In genomic region chr16:91995459-91996190, GRCm38 (mm10) we compare ENCODE assay signal across 8 mouse cellular contexts.
DNase-seq lines count a peak whose midpoint lies in the region; ATAC-seq and TF ChIP-seq lines count a peak whose summit lies in the region.
"Had no signal": no experiment of that assay in that cellular context is flagged by ENCODE, and none has a peak within 500 bp of the region (broad histone marks: within the 10 kb centered on the region; RNA-seq: fewer than 3 reads in every experiment).

No protein-coding gene starts in this region.

- TF ChIP-seq EP300 in CH12.LX (IDR thresholded peaks at IDR 0.05; ENCODE audit: low read length): no peak

- H3K9ac ChIP-seq in CH12.LX (ENCODE audit: insufficient read depth, low read depth): no peak overlapping the region
- no peak overlapping the region for H3K9ac ChIP-seq in embryonic facial prominence, embryonic 13.5 days
- no peak overlapping the region for H3K9ac ChIP-seq in limb, embryonic 11.5 days (ENCODE audit: low read length)

- H3K4me1 ChIP-seq in CH12.LX (ENCODE audit: control insufficient read depth in 1 of 2, insufficient read depth in 2 of 2): no peaks in the 10 kb centered on the region; a peak in 1 of 4 replicates
- peaks cover 9% of the 10 kb centered on the region; the same call in 1 of the 2 replicates for H3K4me1 ChIP-seq in embryonic facial prominence, embryonic 13.5 days
- no peaks in the 10 kb centered on the region; the same call in 1 of the 2 replicates for H3K4me1 ChIP-seq in kidney, adult 2 months (ENCODE audit: control insufficient read depth, insufficient read depth, low read length)
- H3K4me1 ChIP-seq in limb, embryonic 11.5 days (ENCODE audit: control insufficient read depth, insufficient read depth, low read length): 0 out of 2 replicates have a peak, but pooled peaks cover 3% of the 10 kb centered on the region
- H3K4me1 ChIP-seq in olfactory bulb, adult 2 months (ENCODE audit: control insufficient read depth, insufficient read depth, low read length): peaks cover 3% of the 10 kb centered on the region

- peak; percentile 75; the same call in 1 of the 2 replicates for ATAC-seq in embryonic facial prominence, embryonic 13.5 days (ENCODE audit: insufficient number of reproducible peaks, insufficient read depth, low FRiP score, low TSS enrichment, low read depth)
- peak; percentile 77 for ATAC-seq in limb, embryonic 11.5 days (ENCODE audit: insufficient number of reproducible peaks, low FRiP score, low TSS enrichment, low read depth)

- no peak overlapping the region for H3K27ac ChIP-seq in CH12.LX (ENCODE audit: insufficient read depth, low read depth)
- peak overlapping the region; percentile 24; the same call in 1 of the 2 replicates for H3K27ac ChIP-seq in embryonic facial prominence, embryonic 13.5 days
- H3K27ac ChIP-seq in kidney, adult 2 months (ENCODE audit: insufficient read depth, low read depth, low read length): no peak overlapping the region; the same call in 1 of the 2 replicates
- no peak overlapping the region for H3K27ac ChIP-seq in limb, embryonic 11.5 days (replicated peaks; ENCODE audit: low read depth, low read length)
- no peak overlapping the region for H3K27ac ChIP-seq in olfactory bulb, adult 2 months (ENCODE audit: insufficient read depth, low read depth, low read length)

- H3K27me3 ChIP-seq in CH12.LX (replicated peaks): peaks cover 10% of the 10 kb centered on the region
- H3K27me3 ChIP-seq in embryonic facial prominence, embryonic 13.5 days: no peaks in the 10 kb centered on the region
- no peaks in the 10 kb centered on the region for H3K27me3 ChIP-seq in kidney, adult 2 months (replicated peaks; ENCODE audit: control insufficient read depth, insufficient read depth, low read length)
- H3K27me3 ChIP-seq in limb, embryonic 11.5 days (ENCODE audit: control insufficient read depth, insufficient read depth, low read length): no peaks in the 10 kb centered on the region

- in situ Hi-C loops in CH12.LX (cut with MboI; ENCODE audit: low pct_ligation_motif_present, low pct_unique_long_range_greater_than_20kb, low sequenced_read_pairs): no loop called here

- no peaks in the 10 kb centered on the region for H3K79me2 ChIP-seq in CH12.LX (replicated peaks; ENCODE audit: control insufficient read depth, extremely low read depth, insufficient read depth, poor library complexity, severe bottlenecking)

- no peak for TF ChIP-seq CTCF in CH12.LX (conservative IDR thresholded peaks at IDR 0.05 in 1 of 2, IDR thresholded peaks at IDR 0.05 in 1 of 2; ENCODE audit: low read depth in 2 of 2, low read length in 2 of 2)
- no peak for TF ChIP-seq CTCF in kidney, adult 2 months (conservative IDR thresholded peaks at IDR 0.05; ENCODE audit: insufficient read depth, insufficient read length, low read depth, low read length)
- TF ChIP-seq CTCF in olfactory bulb, adult 2 months (IDR thresholded peaks at IDR 0.05; ENCODE audit: insufficient read depth, low read depth, low read length): no peak

- no peak for DNase-seq in CH12.LX (ENCODE audit: extremely low read depth)
- DNase-seq in ZHBTc4 (ENCODE audit: low read depth, low spot score): peak; percentile 39
- DNase-seq in kidney, adult 2 months: peak; percentile 64
- DNase-seq in limb, embryonic 11.5 days (ENCODE audit: low spot score): peak; percentile 56
- no peak for DNase-seq in thymus, postnatal 14 days

- peak overlapping the region; percentile 5 for H3K4me2 ChIP-seq in CH12.LX (ENCODE audit: insufficient read depth, low read depth, poor library complexity, severe bottlenecking)
- peak overlapping the region; percentile 49 for H3K4me2 ChIP-seq in embryonic facial prominence, embryonic 13.5 days
- no peak overlapping the region for H3K4me2 ChIP-seq in limb, embryonic 11.5 days (ENCODE audit: low read depth, severe bottlenecking)

- no peak for TF ChIP-seq RAD21 in CH12.LX (IDR thresholded peaks at IDR 0.05; ENCODE audit: low read depth, low read length)

- dilution Hi-C loops in CH12.LX (cut with MboI; ENCODE audit: extremely low pct_ligation_motif_present, extremely low pct_unique_long_range_greater_than_20kb, low sequenced_read_pairs): no loop called here

- H3K4me3 ChIP-seq in CH12.LX (replicated peaks in 1 of 3; ENCODE audit: low read depth in 2 of 3, low read length in 2 of 3, poor library complexity in 1 of 3): no peak overlapping the region
- H3K4me3 ChIP-seq in embryonic facial prominence, embryonic 13.5 days: no peak overlapping the region; the same call in 1 of the 2 replicates
- H3K4me3 ChIP-seq in kidney, adult 2 months (ENCODE audit: insufficient read depth, low read depth, low read length): no peak overlapping the region
- no peak overlapping the region for H3K4me3 ChIP-seq in limb, embryonic 11.5 days (ENCODE audit: low read depth, low read length)
- H3K4me3 ChIP-seq in olfactory bulb, adult 2 months (ENCODE audit: insufficient read depth, low read depth, low read length): peak overlapping the region; percentile 2; the same call in 1 of the 2 replicates
- H3K4me3 ChIP-seq: erythroblast, embryonic 14.5 days had no signal

- peaks cover 7% of the 10 kb centered on the region for H3K9me3 ChIP-seq in CH12.LX (replicated peaks; ENCODE audit: low read length)
- 0 out of 2 replicates have a peak, but pooled peaks cover under 1% of the 10 kb centered on the region for H3K9me3 ChIP-seq in embryonic facial prominence, embryonic 13.5 days
- no peaks in the 10 kb centered on the region for H3K9me3 ChIP-seq in limb, embryonic 11.5 days (ENCODE audit: control insufficient read depth, low read length)

- WGBS in embryonic facial prominence, embryonic 13.5 days: 16% methylated on average over 13 of the region's 13 CpGs
- 14% methylated on average over 13 of the region's 13 CpGs for WGBS in kidney, adult 2 months
- 22% methylated on average over 13 of the region's 13 CpGs for WGBS in limb, embryonic 11.5 days
- 18% methylated on average over 13 of the region's 13 CpGs for WGBS in olfactory bulb, adult 2 months

- TF ChIP-seq POLR2A in CH12.LX (IDR thresholded peaks at IDR 0.05; ENCODE audit: low read depth, low read length): no peak
- no peak for TF ChIP-seq POLR2A in kidney, adult 2 months (IDR thresholded peaks at IDR 0.05; ENCODE audit: low read depth, low read length)
- no peak for TF ChIP-seq POLR2A in olfactory bulb, adult 2 months (IDR thresholded peaks at IDR 0.05; ENCODE audit: insufficient read depth, low read depth, low read length)

- no peaks in the 10 kb centered on the region for H3K36me3 ChIP-seq in CH12.LX (replicated peaks in 1 of 2; ENCODE audit: control insufficient read depth in 1 of 2, insufficient read depth in 1 of 2, low read length in 1 of 2)
- H3K36me3 ChIP-seq in embryonic facial prominence, embryonic 13.5 days: no peaks in the 10 kb centered on the region
- no peaks in the 10 kb centered on the region for H3K36me3 ChIP-seq in kidney, adult 2 months (ENCODE audit: control insufficient read depth, insufficient read depth, low read length)
- H3K36me3 ChIP-seq in limb, embryonic 11.5 days (ENCODE audit: control insufficient read depth, insufficient read depth, low read length): no peaks in the 10 kb centered on the region

TF ChIP-seq in CH12.LX, 34 proteins besides CTCF, POLR2A, EP300 and RAD21:
- TF ChIP-seq ELF1 (IDR thresholded peaks at IDR 0.05; ENCODE audit: low read depth, low read length): no peak
- peak; percentile 67; the same call in 1 of the 2 replicates for TF ChIP-seq IRF4 (IDR thresholded peaks at IDR 0.05; ENCODE audit: low read depth, low read length)

Comparison
In these comparisons a context has a peak if more than half of its experiments do, and no peak if none do; other contexts are left out.
1. DNase-seq: peak in ZHBTc4 (single experiment), kidney, adult 2 months (single experiment) and limb, embryonic 11.5 days (single experiment); none in CH12.LX (single experiment) and thymus, postnatal 14 days (single experiment).